Mouse (Mus musculus) ZHBTc4 (cell line): ENCODE results near the gene Dennd5a.

Experiments
- DNase-seq: peaks from one replicate; pipeline ENCODE4 v3.0.0-alpha.2; 2011; ENCODE audit warnings: low read depth, low spot score

Gene Dennd5a

GRCm38 (mm10) chr7:109886249-109886648 is 74.0 kb downstream of the Dennd5a start:
- DNase-seq, result no peak

- DNase-seq, result no peak
Observed at GRCm38 (mm10) chr7:109882574-109882973, 77.7 kb downstream of the Dennd5a start.

GRCm38 (mm10) chr7:109881561-109882099 is 78.6 kb downstream of the Dennd5a start:
- no peak for DNase-seq

- peak; percentile 40 for DNase-seq
Observed at GRCm38 (mm10) chr7:109879158-109879557, 81.1 kb downstream of the Dennd5a start.

GRCm38 (mm10) chr7:109876085-109876484 is 84.2 kb downstream of the Dennd5a start:
- DNase-seq, result no peak

- DNase-seq, result peak; percentile 80
Observed at GRCm38 (mm10) chr7:109875598-109875997, 84.7 kb downstream of the Dennd5a start.

- peak; percentile 60 for DNase-seq
Observed at GRCm38 (mm10) chr7:109875033-109875432, 85.2 kb downstream of the Dennd5a start.

- peak; percentile 48 for DNase-seq
Observed at GRCm38 (mm10) chr7:109873170-109873569, 87.1 kb downstream of the Dennd5a start.

- DNase-seq, result no peak
Observed at GRCm38 (mm10) chr7:109871232-109871631, 89.0 kb downstream of the Dennd5a start.

- DNase-seq, result peak; percentile 30
Observed at GRCm38 (mm10) chr7:109868498-109868897, 91.8 kb downstream of the Dennd5a start.

- DNase-seq, result peak; percentile 46
Observed at GRCm38 (mm10) chr7:109866643-109867042, 93.6 kb downstream of the Dennd5a start.

- DNase-seq, result peak; percentile 58
Observed at GRCm38 (mm10) chr7:109865370-109866229, 94.7 kb downstream of the Dennd5a start, which contains the start of gene Scube2. Scube2 (minus strand) TSS chr7:109865679.

GRCm38 (mm10) chr7:109863561-109863960 is 96.7 kb downstream of the Dennd5a start:
- DNase-seq, result no peak

- no peak for DNase-seq
Observed at GRCm38 (mm10) chr7:109860162-109860561, 100.1 kb downstream of the Dennd5a start.

- no peak for DNase-seq
Observed at GRCm38 (mm10) chr7:109859354-109859753, 100.9 kb downstream of the Dennd5a start.

GRCm38 (mm10) chr7:109852752-109853212 is 107.5 kb downstream of the Dennd5a start:
- DNase-seq, result peak; percentile 31

GRCm38 (mm10) chr7:109852017-109852416 is 108.3 kb downstream of the Dennd5a start:
- DNase-seq, result no peak

- DNase-seq, result no peak
Observed at GRCm38 (mm10) chr7:109850531-109850930, 109.7 kb downstream of the Dennd5a start.

GRCm38 (mm10) chr7:109849750-109850434 is 110.4 kb downstream of the Dennd5a start:
- DNase-seq, result no peak

GRCm38 (mm10) chr7:109848867-109849733 is 111.2 kb downstream of the Dennd5a start:
- DNase-seq, result no peak

GRCm38 (mm10) chr7:109844100-109844499 is 116.2 kb downstream of the Dennd5a start:
- no peak for DNase-seq
